Comparison of ENCODE assay signal across 23 mouse cellular contexts in the genomic region with DNA sequence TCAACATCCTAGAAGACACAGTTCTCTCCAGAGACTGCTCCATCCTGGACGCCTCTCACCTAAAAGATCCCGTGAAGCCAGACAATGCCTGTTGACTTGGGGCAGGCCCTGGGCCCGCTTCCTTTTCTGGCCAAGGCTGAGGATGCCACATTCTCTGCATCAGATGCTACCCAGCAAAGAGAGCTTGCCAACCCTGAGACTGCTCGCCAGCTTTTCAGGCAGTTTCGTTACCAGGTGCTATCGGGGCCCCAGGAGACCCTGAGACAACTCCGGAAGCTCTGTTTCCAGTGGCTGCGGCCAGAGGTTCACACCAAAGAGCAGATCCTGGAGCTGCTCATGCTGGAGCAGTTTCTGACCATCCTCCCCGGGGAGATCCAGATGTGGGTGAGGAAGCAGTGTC. TPM values are rescaled to one million over a fixed set of nuclear protein-coding genes. Genes with fewer than 3 reads are reported as not detected.
A peak's percentile ranks its signal among the peaks of the same experiment; 100 is the strongest.
DNase-seq lines count a peak whose midpoint lies in the region; ATAC-seq and TF ChIP-seq lines count a peak whose summit lies in the region.
"Had no signal": no experiment of that assay in that cellular context is flagged by ENCODE, and none has a peak within 500 bp of the region (broad histone marks: within the 10 kb centered on the region; RNA-seq: fewer than 3 reads in every experiment).

No protein-coding gene starts in this region.

- H3K4me1 ChIP-seq in midbrain, postnatal 0 days (ENCODE audit: insufficient read depth, low read length): no peaks in the 10 kb centered on the region
- peaks cover 17% of the 10 kb centered on the region for H3K4me1 ChIP-seq in midbrain, embryonic 13.5 days (replicated peaks)

- no peak for ATAC-seq in cerebellum, adult (ENCODE audit: insufficient number of reproducible peaks, low FRiP score, low TSS enrichment)
- no peak for ATAC-seq in midbrain, postnatal 0 days (ENCODE audit: low FRiP score)
- ATAC-seq in midbrain, embryonic 13.5 days: no peak
- ATAC-seq: CD4-positive, CD25-positive, alpha-beta regulatory T cell, adult 4 months; forebrain, embryonic 15.5 days; hindbrain, embryonic 16.5 days; inflammation-experienced regulatory T-cells, adult 6 months; intestine, embryonic 16.5 days had no signal

- H3K9me3 ChIP-seq in midbrain, postnatal 0 days (ENCODE audit: low read length): no peaks in the 10 kb centered on the region
- no peaks in the 10 kb centered on the region for H3K9me3 ChIP-seq in midbrain, embryonic 13.5 days
- H3K9me3 ChIP-seq: embryonic facial prominence, embryonic 12.5 days; forebrain, embryonic 12.5 days; forebrain, embryonic 15.5 days; heart, embryonic 10.5 days; heart, embryonic 13.5 days; hindbrain, embryonic 12.5 days had no signal

- intact Hi-C loops in heart, postnatal 10 days (cut with DNase I): no loop called here

- DNase-seq in cerebellum, postnatal 14 days: peak; percentile 43 to 53
- DNase-seq in heart, adult 11 months: peak; percentile 88
- no peak for DNase-seq in heart, postnatal 10 days
- DNase-seq in midbrain, postnatal 0 days (ENCODE audit: low spot score): peak; percentile 3
- DNase-seq: adrenal gland, adult 2 months; adrenal gland, postnatal 14 days; cerebellum, adult 8-10 months; gastrocnemius, postnatal 25 days; heart, adult 2 months; kidney, adult 18-20 months had no signal

- H3K4me3 ChIP-seq in midbrain, postnatal 0 days (ENCODE audit: low read depth, low read length): no peak overlapping the region
- no peak overlapping the region for H3K4me3 ChIP-seq in midbrain, embryonic 13.5 days (replicated peaks)
- H3K4me3 ChIP-seq: embryonic facial prominence, embryonic 12.5 days; erythroblast, embryonic 14.5 days; forebrain, embryonic 12.5 days; forebrain, embryonic 15.5 days; heart, adult 2 months; heart, embryonic 10.5 days; heart, embryonic 13.5 days; hindbrain, embryonic 12.5 days had no signal

- H3K9ac ChIP-seq in midbrain, postnatal 0 days (replicated peaks; ENCODE audit: low read length, poor library complexity, severe bottlenecking): no peak overlapping the region
- no peak overlapping the region for H3K9ac ChIP-seq in midbrain, embryonic 13.5 days (replicated peaks)
- H3K9ac ChIP-seq: embryonic facial prominence, embryonic 12.5 days; forebrain, embryonic 12.5 days; forebrain, embryonic 15.5 days; heart, embryonic 13.5 days; hindbrain, embryonic 12.5 days had no signal

- 89% methylated on average over 9 of the region's 9 CpGs for WGBS in midbrain, postnatal 0 days
- 94% methylated on average over 9 of the region's 9 CpGs for WGBS in midbrain, embryonic 13.5 days

- H3K36me3 ChIP-seq in midbrain, postnatal 0 days (ENCODE audit: insufficient read depth, low read length): peaks cover 23% of the 10 kb centered on the region
- H3K36me3 ChIP-seq in midbrain, embryonic 13.5 days: peaks cover 37% of the 10 kb centered on the region

- TF ChIP-seq CTCF in midbrain, postnatal 0 days (IDR thresholded peaks at IDR 0.05): no peak

- no peak overlapping the region for H3K27ac ChIP-seq in midbrain, postnatal 0 days (ENCODE audit: low read depth, low read length)
- H3K27ac ChIP-seq in midbrain, embryonic 13.5 days: no peak overlapping the region
- H3K27ac ChIP-seq: embryonic facial prominence, embryonic 12.5 days; forebrain, embryonic 12.5 days; forebrain, embryonic 15.5 days; heart, adult 2 months; heart, embryonic 10.5 days; heart, embryonic 13.5 days; hindbrain, embryonic 12.5 days had no signal

- no peaks in the 10 kb centered on the region for H3K27me3 ChIP-seq in midbrain, postnatal 0 days (ENCODE audit: insufficient read depth, low read length)
- no peaks in the 10 kb centered on the region for H3K27me3 ChIP-seq in midbrain, embryonic 13.5 days
- H3K27me3 ChIP-seq: embryonic facial prominence, embryonic 12.5 days; forebrain, embryonic 12.5 days; forebrain, embryonic 15.5 days; heart, embryonic 13.5 days; hindbrain, embryonic 12.5 days had no signal

- no peak overlapping the region for H3K4me2 ChIP-seq in midbrain, postnatal 0 days (ENCODE audit: low read depth, low read length, poor library complexity, severe bottlenecking)
- no peak overlapping the region for H3K4me2 ChIP-seq in midbrain, embryonic 13.5 days (replicated peaks)
- H3K4me2 ChIP-seq: embryonic facial prominence, embryonic 12.5 days; forebrain, embryonic 12.5 days; forebrain, embryonic 15.5 days; heart, embryonic 13.5 days; hindbrain, embryonic 12.5 days had no signal

RNA-seq across cellular contexts. Expression of a gene that starts 7.4 kb away (rescaled TPM):
- 1 to 10 TPM; 5.4 to 7.0 TPM for total RNA-seq in heart, postnatal 10 days (2021)
- 7.8 and 15.3 TPM in 2 replicates for total RNA-seq in midbrain, postnatal 0 days (2014; rRNA removed)
- 10.5 and 10.7 TPM in 2 replicates for polyA plus RNA-seq in midbrain, postnatal 0 days (2015; fragmentation: Nextera tagmentation; extraction: Ambion mirVana)
- polyA plus RNA-seq in midbrain, embryonic 13.5 days (2015; fragmentation: Nextera tagmentation; extraction: Ambion mirVana): 20.0 and 20.5 TPM in 2 replicates

RNA-seq across cellular contexts. Expression of a gene that starts 26.3 kb away (rescaled TPM):
- 10 to 100 TPM; 55.6 to 59.6 TPM for total RNA-seq in heart, postnatal 10 days (2021)
- 160 and 175 TPM in 2 replicates for total RNA-seq in midbrain, postnatal 0 days (2014; rRNA removed)
- polyA plus RNA-seq in midbrain, postnatal 0 days (2015; fragmentation: Nextera tagmentation; extraction: Ambion mirVana): 121 and 123 TPM in 2 replicates
- polyA plus RNA-seq in midbrain, embryonic 13.5 days (2015; fragmentation: Nextera tagmentation; extraction: Ambion mirVana): 72.1 and 77.1 TPM in 2 replicates

Comparison
In these comparisons a context has a peak if more than half of its experiments do, and no peak if none do; other contexts are left out.
1. DNase-seq: peak in cerebellum, postnatal 14 days (2 of 2), heart, adult 11 months (single experiment) and midbrain, postnatal 0 days (single experiment); none in heart, postnatal 10 days (0 of 2).